Mouse (Mus musculus) ES-Bruce4 (cell line): ENCODE data around the gene Adh1. TPM values are rescaled to one million over a fixed set of nuclear protein-coding genes. Genes with fewer than 3 reads are reported as not detected.

ENCODE experiments used
- H3K27ac ChIP-seq: 2 replicates; pipeline ENCODE4 v1.5.1; 2012; ENCODE audit warnings: low read length, inconsistent platforms; ENCODE audit not compliant: insufficient read depth
- H3K27me3 ChIP-seq: 2 replicates; pipeline ENCODE4 v1.6.1; 2012; ENCODE audit warnings: mild to moderate bottlenecking, low read length, inconsistent platforms; ENCODE audit not compliant: control insufficient read depth, poor library complexity, insufficient read depth, severe bottlenecking
- H3K36me3 ChIP-seq: 2 replicates; pipeline ENCODE4 v1.6.1; 2012; ENCODE audit warnings: inconsistent platforms, mild to moderate bottlenecking, low read length, moderate library complexity; ENCODE audit not compliant: control insufficient read depth, poor library complexity, insufficient read depth, severe bottlenecking
- H3K4me1 ChIP-seq: one replicate; pipeline ENCODE4 v1.8.1; 2011; ENCODE audit warnings: low read length; ENCODE audit not compliant: control insufficient read depth, insufficient read depth
- H3K4me3 ChIP-seq: 2 replicates; pipeline ENCODE4 v1.5.1; 2011; ENCODE audit warnings: low read depth, mild to moderate bottlenecking, low read length
- H3K9ac ChIP-seq: 2 replicates; pipeline ENCODE4 v1.6.1; 2012; ENCODE audit warnings: low read depth, mild to moderate bottlenecking, inconsistent platforms; ENCODE audit not compliant: poor library complexity, severe bottlenecking
- H3K9me3 ChIP-seq: replicated peaks from 2 replicates; pipeline ENCODE4 v1.6.1; 2012; ENCODE audit warnings: mild to moderate bottlenecking, low read length, inconsistent platforms; ENCODE audit not compliant: control insufficient read depth, poor library complexity, insufficient read depth, severe bottlenecking
- CTCF ChIP-seq: IDR thresholded peaks from one replicate; pipeline ENCODE4 v1.8.1; 2011; ENCODE audit warnings: low read depth, low read length
- EP300 ChIP-seq: IDR thresholded peaks from 2 replicates; pipeline ENCODE4 v1.6.1; 2011; ENCODE audit warnings: low read depth, low read length; ENCODE audit not compliant: insufficient read depth
- POLR2A ChIP-seq: IDR thresholded peaks from one replicate; pipeline ENCODE4 v1.8.1; 2011; ENCODE audit warnings: low read length; ENCODE audit not compliant: insufficient read depth
- polyA plus RNA-seq: library from polyadenylated mRNA; stranded (reverse); fragments of >200 nt; gene quantifications from 2 replicates; pipeline ENCODE4 v1.2.4, GENCODE M21; 2011; ENCODE audit warnings: low read depth; ENCODE audit not compliant: missing spikeins, insufficient read depth, insufficient read length

Adh1 gene
- 0.54 TPM in 1 of 2 replicates, not detected in the other for polyA plus RNA-seq

- no peak within 1 kb of the TSS for H3K27ac ChIP-seq
- H3K36me3 ChIP-seq = no peaks in the 10 kb centered on the region
- no peaks in the 10 kb centered on the region for H3K9me3 ChIP-seq
- H3K27me3 ChIP-seq = no peaks in the 10 kb centered on the region
- no peak within 1 kb of the TSS for H3K9ac ChIP-seq
- H3K4me1 ChIP-seq = no peaks in the 10 kb centered on the region
- no peak within 1 kb of the TSS for H3K4me3 ChIP-seq
- TF ChIP-seq EP300 (no peak), POLR2A (no peak), CTCF (no peak)
Observed at GRCm38 (mm10) chr3:138260721-138261669, at the start of gene Adh1. TSS of gene Adh1 (plus strand) at chr3:138260991.

- Histone ChIP-seq H3K9me3 (no peaks in the 10 kb centered on the region), H3K4me3 (no peak overlapping the region), H3K27me3 (no peaks in the 10 kb centered on the region), H3K9ac (no peak overlapping the region), H3K27ac (no peak overlapping the region), H3K4me1 (peaks cover 3% of the 10 kb centered on the region), H3K36me3 (no peaks in the 10 kb centered on the region)
- TF ChIP-seq CTCF = no peak
- no peak for TF ChIP-seq POLR2A
- TF ChIP-seq EP300 = no peak
Observed at GRCm38 (mm10) chr3:138212431-138212951, 48.3 kb upstream of the Adh1 start.

DNA sequence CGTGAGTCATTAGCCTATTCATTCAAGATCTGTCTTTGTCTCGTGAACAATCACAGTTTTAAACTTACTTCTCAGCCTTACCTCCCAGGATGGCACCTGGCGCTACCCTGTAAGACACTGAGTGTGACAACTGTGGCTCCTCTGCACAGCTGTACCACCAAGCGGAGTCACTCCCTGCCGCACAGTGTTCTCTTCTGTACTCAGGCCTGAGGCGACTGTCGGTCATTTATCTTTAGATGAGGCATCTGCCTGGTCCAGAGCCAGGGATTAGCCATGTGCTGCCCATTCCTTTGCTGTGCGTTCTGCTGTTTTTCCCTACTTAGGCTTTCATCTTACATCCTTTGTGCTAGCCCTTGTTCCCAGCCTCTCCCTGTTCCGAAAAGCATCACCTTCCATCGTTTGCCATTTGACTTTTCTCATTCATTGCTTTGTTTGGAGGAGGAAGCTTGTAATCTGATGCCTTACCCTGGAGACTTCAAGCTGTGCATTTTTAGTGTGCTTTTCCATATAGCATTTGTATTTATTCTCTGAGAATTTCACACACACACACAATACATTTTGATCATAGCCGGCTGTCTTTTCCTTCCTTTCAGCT is 45.3 kb upstream of the Adh1 start:
- Histone ChIP-seq H3K4me3 (no peak overlapping the region), H3K9ac (no peak overlapping the region), H3K27ac (no peak overlapping the region; the same call in 1 of the 2 replicates), H3K9me3 (no peaks in the 10 kb centered on the region), H3K36me3 (no peaks in the 10 kb centered on the region), H3K4me1 (peaks cover 3% of the 10 kb centered on the region), H3K27me3 (no peaks in the 10 kb centered on the region)
- TF ChIP-seq CTCF = no peak
- peak; percentile 48; the same call in 1 of the 2 replicates for TF ChIP-seq EP300

DNA sequence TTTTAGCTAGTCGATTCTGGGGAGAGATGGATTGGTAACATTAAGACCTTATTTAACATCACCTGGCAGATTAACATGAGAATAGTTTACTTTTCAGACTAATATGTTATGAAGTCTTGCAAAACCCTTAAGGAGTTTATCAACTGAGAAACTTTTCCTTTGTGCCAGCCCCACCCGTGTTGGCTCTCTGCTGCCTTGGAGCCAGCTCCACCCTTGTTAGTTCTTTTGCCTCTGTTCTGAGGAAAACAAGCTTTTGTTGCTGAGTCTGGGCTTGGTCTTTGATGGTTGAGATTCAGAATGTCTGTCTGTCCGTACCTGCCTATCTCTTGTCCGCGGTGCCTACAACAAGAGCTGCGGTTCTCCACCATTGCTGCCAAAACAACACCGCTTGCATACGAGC is 44.7 kb upstream of the Adh1 start:
- Histone ChIP-seq H3K9me3 (no peaks in the 10 kb centered on the region), H3K9ac (no peak overlapping the region), H3K27me3 (no peaks in the 10 kb centered on the region), H3K36me3 (no peaks in the 10 kb centered on the region), H3K4me1 (peaks cover 3% of the 10 kb centered on the region), H3K4me3 (no peak overlapping the region), H3K27ac (no peak overlapping the region)
- TF ChIP-seq CTCF (no peak), EP300 (no peak), POLR2A (no peak)

DNA sequence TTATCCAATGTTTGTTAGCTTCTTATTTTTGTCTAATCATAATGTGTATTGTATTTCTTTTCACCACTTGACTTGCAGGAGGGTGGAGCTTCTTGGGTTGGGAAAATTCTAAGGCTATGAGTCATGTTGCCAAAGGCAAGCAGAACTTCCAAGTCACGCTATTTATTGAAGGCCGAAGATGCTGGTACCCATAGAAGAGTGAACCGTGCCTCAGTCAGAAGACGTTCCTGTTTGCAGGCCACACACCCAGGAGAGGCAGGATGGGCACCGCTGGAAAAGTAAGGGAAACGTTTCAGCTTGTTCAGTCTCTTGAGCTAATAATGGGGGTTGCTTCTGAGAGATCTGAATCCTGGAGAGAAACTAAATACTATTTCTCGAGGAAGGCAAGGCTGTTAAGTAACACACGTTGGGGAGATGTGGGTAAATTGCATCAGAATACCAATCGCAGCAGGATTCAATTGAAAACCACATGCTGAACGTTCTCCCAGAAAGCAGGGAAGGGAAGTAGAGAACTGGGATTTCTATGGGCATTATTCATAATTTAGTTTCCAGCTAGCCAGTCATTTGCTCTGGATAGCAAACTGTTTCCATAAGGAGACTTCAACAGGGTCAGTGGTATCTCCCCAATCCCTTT is 43.0 kb upstream of the Adh1 start, which contains the start of gene Adh7:
Gene Adh7 (plus strand): TSS at position 130 of the 634 bp plus-strand sequence.
- no peak for TF ChIP-seq EP300
- no peak for TF ChIP-seq POLR2A
- TF ChIP-seq CTCF = no peak
- no peak within 1 kb of the TSS for H3K27ac ChIP-seq
- no peak within 1 kb of the TSS for H3K4me3 ChIP-seq
- H3K9me3 ChIP-seq = no peaks in the 10 kb centered on the region
- H3K27me3 ChIP-seq = no peaks in the 10 kb centered on the region
- peaks cover 3% of the 10 kb centered on the region for H3K4me1 ChIP-seq
- H3K36me3 ChIP-seq = no peaks in the 10 kb centered on the region
- H3K9ac ChIP-seq = no peak within 1 kb of the TSS

DNA sequence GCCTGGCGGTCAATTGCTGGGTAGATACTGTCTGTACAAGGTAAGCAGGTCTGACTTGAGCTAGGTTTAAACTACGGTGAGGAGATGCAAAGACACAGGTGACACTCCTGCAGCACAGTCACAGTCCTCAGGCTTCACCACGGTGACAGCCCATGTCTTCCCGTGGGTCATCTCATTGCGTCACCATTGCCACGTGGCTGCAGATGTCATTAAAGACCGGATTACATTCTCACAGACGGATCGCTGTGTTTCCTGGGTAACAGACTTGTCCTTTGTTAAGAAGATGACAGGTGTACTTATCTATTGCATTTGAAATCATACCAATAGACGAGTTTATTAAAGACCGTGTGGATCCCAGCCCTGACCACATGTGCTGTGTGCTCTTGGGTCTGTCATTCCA is 39.7 kb upstream of the Adh1 start:
- H3K9me3 ChIP-seq = no peaks in the 10 kb centered on the region
- H3K9ac ChIP-seq = no peak overlapping the region
- H3K36me3 ChIP-seq = no peaks in the 10 kb centered on the region
- H3K4me3 ChIP-seq = no peak overlapping the region
- no peaks in the 10 kb centered on the region for H3K27me3 ChIP-seq
- H3K27ac ChIP-seq = no peak overlapping the region
- TF ChIP-seq EP300 (no peak), CTCF (no peak), POLR2A (no peak)
- peaks cover 5% of the 10 kb centered on the region for H3K4me1 ChIP-seq
